Mouse (Mus musculus) mesoderm, embryonic 11.5 days (tissue): ENCODE measurements around the gene Themis2.
A peak's percentile ranks its signal among the peaks of the same experiment; 100 is the strongest.
"Not testable (repeated sequence)": the region's sequence is repeated elsewhere in the genome, so short reads cannot be mapped to it uniquely, and the experiment has no call there.

Source experiments
- DNase-seq: peaks from one replicate; pipeline ENCODE4 v3.0.0-alpha.2; 2012; ENCODE audit warnings: low read depth, low spot score

The Themis2 gene

GRCm38 (mm10) chr4:132756974-132757373, 39.2 kb downstream of the Themis2 start, which contains the start of gene Smpdl3b:
Gene Smpdl3b, minus strand, starts transcription at chr4:132757252.
- peak; percentile 86 for DNase-seq

DNA sequence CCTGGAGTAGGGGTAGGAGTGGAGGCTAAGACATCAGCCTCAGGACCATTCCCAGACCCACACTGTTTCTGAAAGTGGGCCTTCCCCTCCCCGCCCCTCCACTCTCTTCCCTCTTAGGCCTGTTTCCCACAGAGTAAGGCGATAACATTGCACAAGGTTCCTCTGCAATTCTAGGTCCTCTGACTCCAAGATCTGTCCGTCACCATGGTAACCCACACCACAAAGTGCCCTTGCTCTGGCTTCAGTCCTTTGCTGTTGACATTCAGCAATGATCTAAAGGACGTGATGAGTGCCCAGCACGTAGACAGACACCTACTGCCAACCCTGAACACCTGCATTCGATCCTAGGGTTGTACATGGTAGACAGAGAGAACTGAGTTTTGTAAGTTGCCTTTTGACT, 43.2 kb downstream of the Themis2 start:
- no peak for DNase-seq

DNA sequence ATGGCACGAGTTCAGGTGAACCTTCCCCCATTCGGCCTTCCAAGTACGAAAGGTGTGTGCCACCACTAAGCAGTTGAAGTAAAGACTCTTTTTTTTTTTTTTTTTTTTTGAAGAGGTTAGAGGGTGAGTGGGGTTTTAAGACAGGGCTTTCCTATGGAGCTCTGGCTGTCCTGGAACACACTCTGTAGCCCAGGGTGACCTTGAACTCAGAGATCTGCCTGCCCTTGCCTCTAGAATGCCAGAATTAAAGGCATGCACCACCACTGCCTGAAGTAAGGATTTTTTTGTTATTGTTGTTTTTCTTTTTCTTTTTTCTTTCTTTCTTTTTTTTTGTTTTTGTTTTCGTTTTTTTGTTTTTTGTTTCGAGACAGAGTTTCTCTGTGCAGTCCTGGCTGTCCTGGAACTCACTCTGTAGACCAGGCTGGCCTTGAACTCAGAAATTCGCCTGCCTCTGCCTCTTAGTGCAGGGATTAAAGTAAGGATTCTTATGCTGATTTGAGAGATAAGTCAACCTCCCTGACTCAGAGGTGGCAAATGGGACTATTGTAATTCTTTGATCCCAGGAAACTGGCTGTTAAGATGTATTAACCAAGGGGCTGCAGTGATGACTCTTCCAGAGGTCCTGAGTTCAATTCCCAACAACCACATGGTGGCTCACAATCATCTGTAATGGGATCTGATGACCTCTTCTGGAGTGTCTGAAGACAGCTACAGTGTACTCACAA, 46.8 kb downstream of the Themis2 start:
- no peak for DNase-seq

DNA sequence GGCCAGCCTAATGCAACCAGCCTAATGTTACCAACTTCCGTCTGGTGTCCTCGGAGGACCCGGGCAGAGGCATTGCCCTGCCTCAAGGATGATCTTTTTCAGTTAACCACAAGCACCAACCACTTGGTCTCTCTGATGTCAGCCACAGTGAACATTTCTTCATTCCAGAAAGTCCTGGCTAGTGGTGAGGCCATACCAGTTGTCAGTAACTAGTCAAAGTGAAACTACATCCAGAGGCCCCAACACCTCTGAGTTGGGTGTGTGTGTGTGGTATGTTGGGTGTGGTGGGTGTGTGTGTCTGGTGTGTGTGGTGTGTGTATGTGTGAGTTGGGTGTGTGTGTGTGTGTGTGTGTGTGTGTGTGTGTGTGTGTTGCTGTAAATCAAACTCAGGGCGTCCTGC, 47.4 kb downstream of the Themis2 start:
- no peak for DNase-seq

DNA sequence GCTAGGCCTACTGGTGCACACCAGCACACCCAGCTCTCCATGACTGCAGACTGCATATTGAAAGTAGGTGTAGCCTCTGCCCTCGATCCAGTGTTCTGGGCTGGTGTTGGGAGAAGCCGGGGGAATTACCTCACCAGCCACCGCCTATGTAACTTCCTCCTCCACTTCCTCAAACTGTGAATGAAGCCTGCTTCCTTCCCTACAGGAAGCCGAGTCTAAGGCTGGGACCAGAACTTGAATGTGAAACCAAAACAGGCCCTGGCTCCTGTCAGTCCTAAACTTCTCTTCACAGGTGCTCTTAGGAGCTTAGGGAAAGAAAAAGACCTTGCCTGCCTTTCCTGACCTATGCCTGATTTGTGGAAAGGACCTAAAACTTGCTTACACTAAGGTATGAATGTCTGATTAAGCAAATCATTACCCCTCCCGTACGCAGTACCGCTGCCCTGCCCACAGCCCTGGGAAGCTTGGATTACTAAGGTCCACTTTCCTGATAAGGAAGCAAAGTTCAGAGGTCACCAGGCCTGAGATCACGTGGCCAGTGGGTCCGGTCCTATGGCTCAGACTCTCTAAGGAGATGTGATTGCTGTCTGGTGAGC, 48.4 kb downstream of the Themis2 start:
- DNase-seq, result no peak

- DNase-seq, result no peak
Measured at GRCm38 (mm10) chr4:132746911-132747517, 49.2 kb downstream of the Themis2 start.

DNA sequence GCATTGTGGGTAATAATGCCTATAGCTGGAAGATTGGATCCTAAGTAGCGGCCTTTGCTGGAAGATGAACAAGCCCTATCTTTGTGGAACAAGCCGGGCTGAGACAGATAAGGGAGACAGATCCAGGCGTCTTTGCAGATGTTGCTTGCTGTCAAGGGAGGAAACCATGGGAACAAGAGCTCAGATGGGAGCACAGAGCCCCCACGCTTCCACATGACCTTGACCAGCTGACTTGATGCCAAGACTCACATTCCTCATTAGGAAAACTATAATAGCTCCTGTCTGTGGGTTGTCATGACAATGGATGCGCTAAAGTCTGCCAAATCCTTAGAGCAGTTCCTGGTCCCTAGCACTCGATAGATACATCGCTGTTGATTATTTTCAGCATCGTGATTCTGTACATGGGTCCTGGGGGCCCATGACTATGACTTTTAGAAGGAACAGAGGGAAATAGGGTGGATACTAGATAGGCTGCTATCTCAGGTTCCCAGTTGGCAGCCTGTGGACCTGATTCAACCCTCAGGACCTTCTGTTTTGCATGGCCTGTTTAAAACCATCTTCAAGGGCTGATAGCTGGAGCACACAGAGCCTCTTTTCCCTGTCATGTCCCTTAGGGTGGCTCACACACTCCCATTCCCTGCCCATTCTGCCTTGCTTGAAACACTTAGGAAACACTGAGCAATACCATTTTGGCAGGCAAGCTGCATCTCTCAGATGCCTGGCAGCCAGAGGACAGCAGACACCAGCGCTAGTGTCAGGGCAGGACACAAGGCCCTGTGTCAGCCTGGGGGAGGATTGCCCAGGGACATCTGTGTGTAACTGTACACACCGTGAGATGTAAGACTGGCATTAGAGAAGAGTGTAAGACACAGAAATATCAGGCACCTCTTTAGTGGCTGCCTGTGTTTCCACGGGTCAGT, 51.9 kb downstream of the Themis2 start:
- DNase-seq, result no peak

DNA sequence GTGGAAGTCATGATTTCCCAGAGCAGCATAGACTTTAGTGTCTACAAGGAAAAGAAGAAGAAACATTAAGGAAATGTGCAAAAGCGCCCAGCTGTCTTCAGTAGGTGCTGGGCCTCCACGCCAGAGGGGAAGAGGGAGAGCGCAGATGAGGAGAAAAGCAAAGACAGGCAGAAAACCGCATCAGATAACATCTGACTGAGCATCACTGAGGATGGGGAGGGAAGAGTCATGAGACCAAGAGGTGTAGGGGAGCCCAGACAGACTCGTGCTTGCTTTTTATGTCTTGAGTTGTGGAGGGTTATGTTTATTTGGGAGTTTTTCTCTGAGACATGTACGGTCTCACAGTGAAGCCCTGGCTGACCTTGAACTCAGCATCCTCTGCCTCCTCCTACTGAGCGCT, 54.7 kb downstream of the Themis2 start:
- no peak for DNase-seq

DNA sequence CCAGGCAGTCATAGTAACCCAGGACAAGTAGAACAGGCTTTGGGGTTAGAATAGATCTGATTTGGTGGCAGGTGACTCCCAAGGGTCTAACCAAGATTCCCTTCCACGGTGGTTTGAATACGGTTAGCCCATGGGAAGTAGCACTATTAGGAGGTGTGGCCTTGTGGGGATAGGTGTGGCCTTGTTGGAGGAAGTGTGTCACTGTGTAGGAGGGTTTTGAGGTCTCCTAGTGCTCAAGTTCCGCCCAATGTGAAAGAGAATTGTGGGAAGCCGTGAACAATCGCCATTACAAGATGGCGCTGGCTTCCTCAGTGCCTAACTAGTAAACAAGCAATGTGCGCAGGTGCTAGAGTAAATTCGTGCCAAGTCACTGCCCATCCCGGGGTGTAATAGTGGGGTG, 59.0 kb downstream of the Themis2 start:
- not testable (repeated sequence) for DNase-seq

DNA sequence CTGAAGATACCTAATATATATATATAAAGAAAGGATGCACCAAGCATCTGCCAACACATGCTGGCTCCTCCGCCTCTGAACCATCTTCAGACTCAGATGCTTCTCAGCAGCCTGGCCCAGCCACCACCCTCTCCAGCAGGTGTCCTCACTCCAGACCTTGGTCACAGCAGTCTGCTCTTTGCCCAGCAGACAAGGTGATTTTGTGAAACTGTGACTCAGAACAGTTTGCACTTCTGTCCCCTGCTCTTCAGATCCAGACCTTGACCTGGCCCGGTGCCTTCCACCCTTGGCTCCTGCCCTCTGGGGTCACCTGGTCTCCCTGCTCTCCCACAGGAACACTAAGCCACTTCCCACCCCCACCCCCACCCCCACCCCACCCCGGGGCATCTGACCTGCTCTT, 60.3 kb downstream of the Themis2 start:
- DNase-seq, result no peak

DNA sequence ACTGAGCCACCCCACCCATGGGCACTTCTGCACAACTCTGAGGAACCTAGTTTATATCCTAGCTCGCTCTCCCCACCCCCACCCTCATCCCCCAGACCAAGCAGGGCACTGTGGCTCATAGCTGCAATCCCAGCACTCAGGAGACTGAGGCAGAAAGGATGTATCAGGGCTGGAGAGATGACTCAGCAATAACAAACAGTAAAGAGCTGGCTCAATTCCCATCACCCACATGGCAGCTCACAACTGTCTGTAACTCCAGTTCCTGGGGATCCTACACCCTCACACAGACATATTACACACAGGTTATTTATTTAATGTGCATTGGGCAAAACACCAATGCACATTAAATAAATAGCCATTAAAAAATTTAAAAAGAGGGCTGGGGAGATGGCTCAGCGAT, 60.8 kb downstream of the Themis2 start:
- DNase-seq, result no peak

DNA sequence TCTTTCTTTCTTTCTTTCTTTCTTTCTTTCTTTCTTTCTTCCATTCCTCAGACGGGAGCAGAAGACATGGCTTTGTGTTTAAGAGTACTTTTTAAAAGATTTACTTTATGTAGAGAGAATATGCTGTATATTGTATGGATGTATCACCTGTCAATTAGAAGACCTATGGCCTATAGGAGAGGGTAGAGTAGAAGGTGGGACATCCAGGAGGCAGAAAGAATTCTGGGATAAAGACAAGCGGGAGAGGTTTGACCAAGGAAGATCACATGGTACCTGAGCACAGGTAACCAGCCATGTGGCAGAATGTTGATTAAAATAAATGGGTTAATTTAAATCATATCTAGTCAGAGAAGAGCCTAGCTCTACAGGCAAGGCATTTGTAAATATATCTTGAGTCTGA, 61.4 kb downstream of the Themis2 start:
- no peak for DNase-seq

DNA sequence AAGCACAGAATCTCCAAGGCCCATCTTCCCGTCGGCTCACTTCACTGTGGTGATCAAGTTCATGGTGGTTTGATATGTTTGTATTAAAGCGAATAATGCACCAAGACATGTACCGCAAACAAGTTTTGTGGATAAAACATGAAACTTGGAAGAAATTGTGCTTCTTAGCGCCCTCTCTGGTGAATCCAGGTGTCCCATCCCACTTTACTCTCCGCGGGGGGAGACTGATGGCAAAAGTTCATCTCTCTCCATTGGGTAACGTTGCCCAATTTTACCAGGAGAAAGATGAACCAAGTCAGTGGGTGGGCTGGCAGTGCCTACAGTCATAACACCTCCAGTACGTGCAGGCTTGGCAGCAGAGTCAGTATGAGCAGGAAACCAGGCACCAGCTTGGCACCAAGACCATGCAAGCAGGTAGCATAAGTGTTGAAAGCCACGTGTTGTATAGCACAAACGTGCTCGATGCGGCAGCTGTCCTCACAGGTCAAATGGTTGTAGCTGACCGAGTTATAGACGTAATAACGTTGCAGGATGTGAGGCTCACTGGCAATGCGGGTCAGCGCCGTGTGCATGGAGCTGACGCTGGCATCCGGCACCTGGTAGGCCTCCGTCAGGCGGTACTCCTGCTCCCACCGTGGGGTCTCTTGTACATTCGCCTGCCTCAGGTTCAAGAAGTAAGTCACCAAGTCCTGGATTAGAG, 63.0 kb downstream of the Themis2 start:
- no peak for DNase-seq

DNA sequence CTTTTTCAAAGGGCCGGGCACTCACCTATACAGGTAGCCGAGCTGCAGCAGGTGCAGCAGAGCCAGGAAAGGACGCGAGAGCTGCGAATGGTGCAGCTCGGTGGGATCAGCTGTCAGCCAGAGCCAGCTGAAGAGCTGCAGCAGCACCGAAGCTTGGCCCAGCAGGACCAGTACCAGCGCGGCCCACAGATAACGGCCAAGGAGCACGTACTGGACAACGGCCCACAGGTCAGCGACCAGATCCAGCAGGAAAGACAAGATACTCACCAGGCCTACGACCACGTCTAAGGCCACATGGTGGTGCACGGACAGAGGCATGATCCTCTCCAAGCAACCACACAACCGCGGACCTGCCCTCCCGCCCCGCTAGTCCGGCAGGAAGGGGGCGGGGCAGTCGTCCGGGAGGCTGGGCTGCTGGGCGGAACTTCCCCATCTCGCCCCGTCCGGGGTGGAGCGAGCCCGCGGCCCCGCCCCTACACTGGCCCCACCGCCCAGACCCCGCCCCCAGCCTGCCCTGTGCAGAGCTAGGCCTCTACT, 64.0 kb downstream of the Themis2 start, which contains the start of gene Xkr8:
Xkr8 (minus strand) TSS at position 399 of the 537 bp plus-strand sequence.
- peak; percentile 84 for DNase-seq
